Mouse (Mus musculus): ENCODE results near the gene 4930438A08Rik.

- TF ChIP-seq CTCF (IDR thresholded peaks at IDR 0.05; ENCODE audit: insufficient read depth, low read depth, low read length), result no peak
- TF ChIP-seq POLR2A (IDR thresholded peaks at IDR 0.05; ENCODE audit: insufficient read depth, low read depth, low read length), result no peak
Measured at GRCm38 (mm10) chr11:58247294-58247693, 27.3 kb upstream of the 4930438A08Rik start.

Data from olfactory bulb, adult 2 months (tissue).